Mouse (Mus musculus) heart, embryonic 14.5 days (tissue): Measurements from ENCODE around the gene 4930470P17Rik. TPM values are rescaled to one million over a fixed set of nuclear protein-coding genes. Genes with fewer than 3 reads are reported as not detected.
A peak's percentile ranks its signal among the peaks of the same experiment; 100 is the strongest.

ENCODE experiments used
- ATAC-seq: fragments of 200-750 bp; cut with Nextera tagmentation; 2 replicates; pipeline ENCODE4 v1.8.0; 2017; ENCODE audit warnings: low read depth, moderate TSS enrichment; ENCODE audit not compliant: insufficient number of reproducible peaks, insufficient read depth, low FRiP score
- H3K27ac ChIP-seq, 2 experiments: fragments of 200-500 bp in 1 of 2; fragments of 300-500 bp in 1 of 2; sonication (generic) in 1 of 2; replicated peaks in 1 of 2; 2 replicates each; pipeline ENCODE4 v1.5.1; 2012 to 2014; ENCODE audit warnings: low read depth in 2 of 2, low read length in 2 of 2, control low read depth in 1 of 2, mild to moderate bottlenecking in 1 of 2, mixed read lengths in 1 of 2; ENCODE audit not compliant: control insufficient read depth in 1 of 2, insufficient read depth in 1 of 2
- H3K27me3 ChIP-seq: fragments of 300-500 bp; sonication (generic); 2 replicates; pipeline ENCODE4 v1.6.1; 2014; ENCODE audit warnings: mild to moderate bottlenecking, low read length, control low read depth; ENCODE audit not compliant: control insufficient read depth, insufficient read depth
- H3K36me3 ChIP-seq: fragments of 300-500 bp; sonication (generic); 2 replicates; pipeline ENCODE4 v1.6.1; 2014; ENCODE audit warnings: mild to moderate bottlenecking, control low read depth, low read length, mixed read lengths; ENCODE audit not compliant: control insufficient read depth, insufficient read depth
- H3K4me1 ChIP-seq, 2 experiments: fragments of 200-500 bp in 1 of 2; fragments of 300-500 bp in 1 of 2; sonication (generic) in 1 of 2; 2 replicates each; pipeline ENCODE4 v1.6.1; 2012 to 2014; ENCODE audit warnings: low read length in 2 of 2, control low read depth in 1 of 2, mixed read lengths in 1 of 2; ENCODE audit not compliant: control insufficient read depth in 2 of 2, insufficient read depth in 2 of 2
- H3K4me2 ChIP-seq: fragments of 300-500 bp; sonication (generic); 2 replicates; pipeline ENCODE4 v1.6.1; 2014; ENCODE audit warnings: mild to moderate bottlenecking, low read length
- H3K4me3 ChIP-seq, 2 experiments: fragments of 200-500 bp in 1 of 2; fragments of 300-500 bp in 1 of 2; sonication (generic) in 1 of 2; 2 replicates each; pipeline ENCODE4 v1.5.1; 2012 to 2014; ENCODE audit warnings: low read length in 2 of 2, mild to moderate bottlenecking in 2 of 2, control low read depth in 1 of 2, low read depth in 1 of 2, moderate library complexity in 1 of 2; ENCODE audit not compliant: control insufficient read depth in 1 of 2, insufficient read depth in 1 of 2
- H3K9ac ChIP-seq: fragments of 300-500 bp; sonication (generic); 2 replicates; pipeline ENCODE4 v1.6.1; 2014; ENCODE audit warnings: mild to moderate bottlenecking, low read length
- H3K9me3 ChIP-seq: fragments of 300-500 bp; sonication (generic); 2 replicates; pipeline ENCODE4 v1.6.1; 2016; ENCODE audit warnings: low read length, control low read depth; ENCODE audit not compliant: control insufficient read depth
- WGBS: fragments of 180-500 bp; shearing (Covaris S2); extraction: QIAGEN DNeasy Blood & Tissue Kit; methylation state at CpG from one replicate; pipeline ENCODE4 v1.1.7; 2014; 5-methylcytosine and 5-hydroxymethylcytosine counted together
- polyA plus RNA-seq: library from polyadenylated mRNA; unstranded; fragments of >200 nt; fragmentation: Nextera tagmentation; extraction: Ambion mirVana; gene quantifications from 2 replicates; pipeline ENCODE4 v1.2.1, GENCODE M21; 2014

The 4930470P17Rik gene
- polyA plus RNA-seq, 1 experiment from 2014 or later, result not detected

- no peak for ATAC-seq
Observed at GRCm38 (mm10) chr2:170550240-170550639, 51.6 kb downstream of the 4930470P17Rik start.

GRCm38 (mm10) chr2:170549146-170549545, 52.7 kb downstream of the 4930470P17Rik start:
- no peaks in the 10 kb centered on the region for H3K27me3 ChIP-seq

More at GRCm38 (mm10) chr2:170550240-170550639, 51.6 kb downstream of the 4930470P17Rik start:
- H3K36me3 ChIP-seq, result no peaks in the 10 kb centered on the region
- 28% methylated on average over 5 of the region's 5 CpGs for WGBS
- no peaks in the 10 kb centered on the region for H3K9me3 ChIP-seq
- peaks cover 3 to 8% of the 10 kb centered on the region in 2 experiments; a peak in 3 of 4 replicates for H3K4me1 ChIP-seq
- no peaks in the 10 kb centered on the region for H3K27me3 ChIP-seq
- H3K4me2 ChIP-seq, result no peak overlapping the region
- peak overlapping the region in 1 of 2 experiments; percentile 56; a peak in 1 of 4 replicates for H3K27ac ChIP-seq
- H3K4me3 ChIP-seq, result no peak overlapping the region
- no peak overlapping the region for H3K9ac ChIP-seq

GRCm38 (mm10) chr2:170548046-170548445, 53.8 kb downstream of the 4930470P17Rik start:
- Histone ChIP-seq H3K4me3 (no peak overlapping the region), H3K4me1 (peaks cover 3 to 8% of the 10 kb centered on the region in 2 experiments; a peak in 3 of 4 replicates), H3K27me3 (no peaks in the 10 kb centered on the region), H3K9ac (no peak overlapping the region), H3K9me3 (no peaks in the 10 kb centered on the region), H3K4me2 (no peak overlapping the region), H3K36me3 (no peaks in the 10 kb centered on the region), H3K27ac (no peak overlapping the region)
- ATAC-seq, result no peak
- 67% methylated on average over 4 of the region's 4 CpGs for WGBS

More at GRCm38 (mm10) chr2:170549146-170549545, 52.7 kb downstream of the 4930470P17Rik start:
- H3K4me2 ChIP-seq, result no peak overlapping the region
- H3K36me3 ChIP-seq, result no peaks in the 10 kb centered on the region
- 86% methylated on average over 2 of the region's 2 CpGs for WGBS
- peaks cover 3 to 8% of the 10 kb centered on the region in 2 experiments; a peak in 3 of 4 replicates for H3K4me1 ChIP-seq
- no peak overlapping the region for H3K27ac ChIP-seq
- H3K9ac ChIP-seq, result no peak overlapping the region
- H3K9me3 ChIP-seq, result no peaks in the 10 kb centered on the region
- H3K4me3 ChIP-seq, result no peak overlapping the region
- ATAC-seq, result no peak

GRCm38 (mm10) chr2:170547526-170547925, 54.3 kb downstream of the 4930470P17Rik start:
- Histone ChIP-seq H3K9me3 (no peaks in the 10 kb centered on the region), H3K4me2 (no peak overlapping the region), H3K27me3 (no peaks in the 10 kb centered on the region), H3K36me3 (no peaks in the 10 kb centered on the region), H3K9ac (no peak overlapping the region), H3K27ac (no peak overlapping the region), H3K4me3 (no peak overlapping the region), H3K4me1 (peaks cover 3 to 8% of the 10 kb centered on the region in 2 experiments; a peak in 3 of 4 replicates)
- 25% methylated on average over 6 of the region's 6 CpGs for WGBS
- no peak for ATAC-seq

GRCm38 (mm10) chr2:170545745-170546144, 56.1 kb downstream of the 4930470P17Rik start:
- Histone ChIP-seq H3K9me3 (no peaks in the 10 kb centered on the region), H3K4me1 (peaks cover 3 to 8% of the 10 kb centered on the region in 2 experiments; a peak in 3 of 4 replicates), H3K4me2 (no peak overlapping the region), H3K36me3 (no peaks in the 10 kb centered on the region), H3K27me3 (no peaks in the 10 kb centered on the region), H3K27ac (no peak overlapping the region), H3K9ac (no peak overlapping the region), H3K4me3 (no peak overlapping the region)
- WGBS, result 48% methylated on average over 4 of the region's 4 CpGs
- ATAC-seq, result no peak

GRCm38 (mm10) chr2:170544950-170545349, 56.9 kb downstream of the 4930470P17Rik start:
- H3K9me3 ChIP-seq, result no peaks in the 10 kb centered on the region
- 80% methylated on average over 7 of the region's 7 CpGs for WGBS
- H3K27ac ChIP-seq, result no peak overlapping the region
- H3K4me2 ChIP-seq, result no peak overlapping the region
- no peak for ATAC-seq
- no peaks in the 10 kb centered on the region for H3K36me3 ChIP-seq
- no peak overlapping the region for H3K4me3 ChIP-seq
- H3K27me3 ChIP-seq, result no peaks in the 10 kb centered on the region
- no peak overlapping the region for H3K9ac ChIP-seq
- H3K4me1 ChIP-seq, result peaks cover 3 to 5% of the 10 kb centered on the region in 2 experiments; a peak in 2 of 4 replicates

- Histone ChIP-seq H3K36me3 (no peaks in the 10 kb centered on the region), H3K4me1 (peaks cover 3 to 5% of the 10 kb centered on the region in 2 experiments; a peak in 2 of 4 replicates), H3K9me3 (no peaks in the 10 kb centered on the region), H3K27me3 (no peaks in the 10 kb centered on the region), H3K27ac (no peak overlapping the region), H3K9ac (no peak overlapping the region), H3K4me2 (no peak overlapping the region), H3K4me3 (no peak overlapping the region)
- 82% methylated on average over 3 of the region's 3 CpGs for WGBS
- ATAC-seq, result no peak
Observed at GRCm38 (mm10) chr2:170544159-170544558, 57.7 kb downstream of the 4930470P17Rik start.

GRCm38 (mm10) chr2:170543625-170544024, 58.2 kb downstream of the 4930470P17Rik start:
- no peak overlapping the region for H3K4me2 ChIP-seq
- H3K4me3 ChIP-seq, result no peak overlapping the region
- peaks cover 3 to 5% of the 10 kb centered on the region in 2 experiments; a peak in 2 of 4 replicates for H3K4me1 ChIP-seq
- no peaks in the 10 kb centered on the region for H3K27me3 ChIP-seq
- no peak overlapping the region for H3K9ac ChIP-seq
- no peaks in the 10 kb centered on the region for H3K9me3 ChIP-seq
- H3K27ac ChIP-seq, result no peak overlapping the region
- WGBS, result 90% methylated on average over 4 of the region's 5 CpGs
- no peaks in the 10 kb centered on the region for H3K36me3 ChIP-seq
- ATAC-seq, result no peak
